Mouse (Mus musculus): Measurements from ENCODE around the gene Map2k1. TPM values are rescaled to one million over a fixed set of nuclear protein-coding genes. Genes with fewer than 3 reads are reported as not detected.

Map2k1 gene
- polyA plus RNA-seq, 1 experiment from 2014 or later = 78.2 TPM

- Histone ChIP-seq H3K4me2 (no peak overlapping the region), H3K4me3 (ENCODE audit: low read depth, low read length) (no peak overlapping the region), H3K9me3 (ENCODE audit: control insufficient read depth, low read length) (no peaks in the 10 kb centered on the region), H3K4me1 (ENCODE audit: control insufficient read depth, insufficient read depth, low read length) (peaks cover 9% of the 10 kb centered on the region), H3K9ac (ENCODE audit: low read length) (no peak overlapping the region), H3K27ac (ENCODE audit: low read depth, low read length) (no peak overlapping the region), H3K27me3 (ENCODE audit: control insufficient read depth, insufficient read depth, low read length) (no peaks in the 10 kb centered on the region), H3K36me3 (ENCODE audit: control insufficient read depth, insufficient read depth, low read length) (no peaks in the 10 kb centered on the region)
- WGBS = 94% methylated on average over 3 of the region's 3 CpGs
- DNase-seq (ENCODE audit: low spot score, missing footprints) (no peak), ATAC-seq (ENCODE audit: low FRiP score) (no peak)
Observed at GRCm38 (mm10) chr9:64256204-64256603, 2.8 kb upstream of the Map2k1 start.

GRCm38 (mm10) chr9:64255422-64255821, 2.0 kb upstream of the Map2k1 start:
- H3K27me3 ChIP-seq (ENCODE audit: control insufficient read depth, insufficient read depth, low read length) = no peaks in the 10 kb centered on the region
- peaks cover 9% of the 10 kb centered on the region for H3K4me1 ChIP-seq (ENCODE audit: control insufficient read depth, insufficient read depth, low read length)
- no peaks in the 10 kb centered on the region for H3K36me3 ChIP-seq (ENCODE audit: control insufficient read depth, insufficient read depth, low read length)
- no peaks in the 10 kb centered on the region for H3K9me3 ChIP-seq (ENCODE audit: control insufficient read depth, low read length)
- no peak overlapping the region for H3K4me3 ChIP-seq (ENCODE audit: low read depth, low read length)
- 85% methylated on average over 3 of the region's 3 CpGs for WGBS
- H3K4me2 ChIP-seq = no peak overlapping the region
- H3K27ac ChIP-seq (ENCODE audit: low read depth, low read length) = no peak overlapping the region
- H3K9ac ChIP-seq (ENCODE audit: low read length) = no peak overlapping the region
- no peak for DNase-seq (ENCODE audit: low spot score, missing footprints)
- ATAC-seq (ENCODE audit: low FRiP score) = no peak

- Histone ChIP-seq H3K4me2 (peak overlapping the region; percentile 83), H3K9ac (ENCODE audit: low read length) (peak overlapping the region; percentile 89), H3K36me3 (ENCODE audit: control insufficient read depth, insufficient read depth, low read length) (no peaks in the 10 kb centered on the region), H3K27me3 (ENCODE audit: control insufficient read depth, insufficient read depth, low read length) (no peaks in the 10 kb centered on the region), H3K4me1 (ENCODE audit: control insufficient read depth, insufficient read depth, low read length) (peaks cover 9% of the 10 kb centered on the region), H3K27ac (ENCODE audit: low read depth, low read length) (peak overlapping the region; percentile 67), H3K4me3 (ENCODE audit: low read depth, low read length) (peak overlapping the region; percentile 94), H3K9me3 (ENCODE audit: control insufficient read depth, low read length) (no peaks in the 10 kb centered on the region)
- ATAC-seq (ENCODE audit: low FRiP score) (0 out of 2 replicates have a peak, but pooled peaks have one; percentile 18), DNase-seq (ENCODE audit: low spot score, missing footprints) (peak; percentile 92)
- 0% methylated on average over 16 of the region's 16 CpGs for WGBS
Observed at GRCm38 (mm10) chr9:64252591-64253020, 825 bp downstream of the Map2k1 start.

- H3K27me3 ChIP-seq (ENCODE audit: control insufficient read depth, insufficient read depth, low read length) = no peaks in the 10 kb centered on the region
- ATAC-seq (ENCODE audit: low FRiP score) = no peak
- peaks cover 9% of the 10 kb centered on the region for H3K4me1 ChIP-seq (ENCODE audit: control insufficient read depth, insufficient read depth, low read length)
- no peak overlapping the region for H3K4me2 ChIP-seq
- peak; percentile 37 for DNase-seq (ENCODE audit: low spot score, missing footprints)
- no peak overlapping the region for H3K27ac ChIP-seq (ENCODE audit: low read depth, low read length)
- no peaks in the 10 kb centered on the region for H3K36me3 ChIP-seq (ENCODE audit: control insufficient read depth, insufficient read depth, low read length)
- H3K4me3 ChIP-seq (ENCODE audit: low read depth, low read length) = no peak overlapping the region
- H3K9me3 ChIP-seq (ENCODE audit: control insufficient read depth, low read length) = no peaks in the 10 kb centered on the region
- no peak overlapping the region for H3K9ac ChIP-seq (ENCODE audit: low read length)
Observed at GRCm38 (mm10) chr9:64250111-64250730, 3.2 kb downstream of the Map2k1 start.

GRCm38 (mm10) chr9:64249371-64249770, 4.1 kb downstream of the Map2k1 start:
- no peak overlapping the region for H3K9ac ChIP-seq (ENCODE audit: low read length)
- H3K27ac ChIP-seq (ENCODE audit: low read depth, low read length) = no peak overlapping the region
- no peaks in the 10 kb centered on the region for H3K9me3 ChIP-seq (ENCODE audit: control insufficient read depth, low read length)
- no peak overlapping the region for H3K4me2 ChIP-seq
- H3K4me3 ChIP-seq (ENCODE audit: low read depth, low read length) = no peak overlapping the region
- 88% methylated on average over 1 of the region's 1 CpGs for WGBS
- DNase-seq (ENCODE audit: low spot score, missing footprints) = no peak
- peaks cover 9% of the 10 kb centered on the region for H3K4me1 ChIP-seq (ENCODE audit: control insufficient read depth, insufficient read depth, low read length)
- H3K27me3 ChIP-seq (ENCODE audit: control insufficient read depth, insufficient read depth, low read length) = no peaks in the 10 kb centered on the region
- ATAC-seq (ENCODE audit: low FRiP score) = no peak
- H3K36me3 ChIP-seq (ENCODE audit: control insufficient read depth, insufficient read depth, low read length) = no peaks in the 10 kb centered on the region

- 83% methylated on average over 6 of the region's 6 CpGs for WGBS
- H3K9ac ChIP-seq (ENCODE audit: low read length) = no peak overlapping the region
- no peaks in the 10 kb centered on the region for H3K9me3 ChIP-seq (ENCODE audit: control insufficient read depth, low read length)
- H3K27me3 ChIP-seq (ENCODE audit: control insufficient read depth, insufficient read depth, low read length) = no peaks in the 10 kb centered on the region
- no peak overlapping the region; the same call in 1 of the 2 replicates for H3K27ac ChIP-seq (ENCODE audit: low read depth, low read length)
- no peak overlapping the region for H3K4me2 ChIP-seq
- peak; percentile 14 for DNase-seq (ENCODE audit: low spot score, missing footprints)
- no peak overlapping the region for H3K4me3 ChIP-seq (ENCODE audit: low read depth, low read length)
- no peak for ATAC-seq (ENCODE audit: low FRiP score)
- no peaks in the 10 kb centered on the region for H3K36me3 ChIP-seq (ENCODE audit: control insufficient read depth, insufficient read depth, low read length)
- H3K4me1 ChIP-seq (ENCODE audit: control insufficient read depth, insufficient read depth, low read length) = 0 out of 2 replicates have a peak, but pooled peaks cover 3% of the 10 kb centered on the region
Observed at GRCm38 (mm10) chr9:64242381-64242831, 11.0 kb downstream of the Map2k1 start.

- Histone ChIP-seq H3K27me3 (ENCODE audit: control insufficient read depth, insufficient read depth, low read length) (no peaks in the 10 kb centered on the region), H3K9me3 (ENCODE audit: control insufficient read depth, low read length) (no peaks in the 10 kb centered on the region), H3K27ac (ENCODE audit: low read depth, low read length) (no peak overlapping the region), H3K36me3 (ENCODE audit: control insufficient read depth, insufficient read depth, low read length) (no peaks in the 10 kb centered on the region), H3K9ac (ENCODE audit: low read length) (no peak overlapping the region), H3K4me2 (no peak overlapping the region), H3K4me1 (ENCODE audit: control insufficient read depth, insufficient read depth, low read length) (0 out of 2 replicates have a peak, but pooled peaks cover 3% of the 10 kb centered on the region), H3K4me3 (ENCODE audit: low read depth, low read length) (no peak overlapping the region)
- peak; percentile 75 for DNase-seq (ENCODE audit: low spot score, missing footprints)
- 60% methylated on average over 8 of the region's 8 CpGs for WGBS
- no peak for ATAC-seq (ENCODE audit: low FRiP score)
Observed at GRCm38 (mm10) chr9:64240681-64241080, 12.8 kb downstream of the Map2k1 start.

GRCm38 (mm10) chr9:64240116-64240515, 13.3 kb downstream of the Map2k1 start:
- no peak overlapping the region for H3K27ac ChIP-seq (ENCODE audit: low read depth, low read length)
- WGBS = 78% methylated on average over 2 of the region's 2 CpGs
- DNase-seq (ENCODE audit: low spot score, missing footprints) = peak; percentile 76

GRCm38 (mm10) chr9:64236056-64236455, 17.4 kb downstream of the Map2k1 start:
- Histone ChIP-seq H3K4me1 (ENCODE audit: control insufficient read depth, insufficient read depth, low read length) (0 out of 2 replicates have a peak, but pooled peaks cover 3% of the 10 kb centered on the region), H3K4me2 (no peak overlapping the region), H3K9me3 (ENCODE audit: control insufficient read depth, low read length) (no peaks in the 10 kb centered on the region), H3K36me3 (ENCODE audit: control insufficient read depth, insufficient read depth, low read length) (0 out of 2 replicates have a peak, but pooled peaks cover 2% of the 10 kb centered on the region), H3K4me3 (ENCODE audit: low read depth, low read length) (no peak overlapping the region), H3K27ac (ENCODE audit: low read depth, low read length) (no peak overlapping the region), H3K9ac (ENCODE audit: low read length) (no peak overlapping the region), H3K27me3 (ENCODE audit: control insufficient read depth, insufficient read depth, low read length) (no peaks in the 10 kb centered on the region)
- 97% methylated on average over 7 of the region's 7 CpGs for WGBS
- no peak for ATAC-seq (ENCODE audit: low FRiP score)
- peak; percentile 68 for DNase-seq (ENCODE audit: low spot score, missing footprints)

More at GRCm38 (mm10) chr9:64240116-64240515, 13.3 kb downstream of the Map2k1 start:
- Histone ChIP-seq H3K4me1 (ENCODE audit: control insufficient read depth, insufficient read depth, low read length) (0 out of 2 replicates have a peak, but pooled peaks cover 3% of the 10 kb centered on the region), H3K4me2 (no peak overlapping the region), H3K36me3 (ENCODE audit: control insufficient read depth, insufficient read depth, low read length) (no peaks in the 10 kb centered on the region), H3K4me3 (ENCODE audit: low read depth, low read length) (no peak overlapping the region), H3K9me3 (ENCODE audit: control insufficient read depth, low read length) (no peaks in the 10 kb centered on the region), H3K27me3 (ENCODE audit: control insufficient read depth, insufficient read depth, low read length) (no peaks in the 10 kb centered on the region), H3K9ac (ENCODE audit: low read length) (no peak overlapping the region)
- no peak for ATAC-seq (ENCODE audit: low FRiP score)
